20 mouse cellular contexts compared by ENCODE assay signal in the genomic region with DNA sequence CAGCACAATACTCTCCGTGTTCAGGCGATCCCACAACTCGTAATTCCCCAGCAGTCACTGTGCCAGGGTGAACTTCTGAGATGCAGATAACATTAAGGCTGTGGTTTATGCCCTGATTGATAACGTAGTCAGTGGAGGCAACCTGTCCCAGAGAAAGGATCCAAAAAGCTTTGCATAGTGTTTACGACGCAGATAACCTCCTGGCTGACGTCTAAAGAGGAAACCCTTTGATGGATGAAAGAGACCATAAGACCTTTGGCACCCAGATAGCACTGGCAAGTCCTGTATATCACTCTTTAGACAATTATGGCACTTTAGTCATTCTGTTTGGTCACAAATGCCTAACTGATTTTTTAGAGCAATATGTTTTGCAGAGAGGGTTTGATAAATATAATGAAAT.
A peak's percentile ranks its signal among the peaks of the same experiment; 100 is the strongest.
DNase-seq lines count a peak whose midpoint lies in the region; ATAC-seq lines count a peak whose summit lies in the region.
"Had no signal": no experiment of that assay in that cellular context is flagged by ENCODE, and none has a peak within 500 bp of the region (broad histone marks: within the 10 kb centered on the region; RNA-seq: fewer than 3 reads in every experiment).

No protein-coding gene starts in this region.

- peaks cover 13% of the 10 kb centered on the region; the same call in 1 of the 2 replicates for H3K4me1 ChIP-seq in heart, embryonic 10.5 days
- H3K4me1 ChIP-seq in heart, embryonic 15.5 days (replicated peaks), result 0 out of 2 replicates have a peak, but pooled peaks cover 4% of the 10 kb centered on the region
- peaks cover 7% of the 10 kb centered on the region; the same call in 1 of the 2 replicates for H3K4me1 ChIP-seq in intestine, embryonic 15.5 days (replicated peaks)
- H3K4me1 ChIP-seq: embryonic facial prominence, embryonic 15.5 days; hindbrain, embryonic 10.5 days had no signal

- H3K9me3 ChIP-seq in heart, embryonic 10.5 days, result no peaks in the 10 kb centered on the region
- H3K9me3 ChIP-seq in heart, embryonic 15.5 days (replicated peaks), result no peaks in the 10 kb centered on the region
- no peaks in the 10 kb centered on the region for H3K9me3 ChIP-seq in intestine, embryonic 15.5 days
- H3K9me3 ChIP-seq: embryonic facial prominence, embryonic 15.5 days; forebrain, embryonic 10.5 days; hindbrain, embryonic 10.5 days had no signal

- DNase-seq in heart, embryonic 10.5 days (ENCODE audit: low spot score), result no peak
- DNase-seq in heart, postnatal 14 days, result no peak
- no peak for DNase-seq in heart, postnatal 25 days (ENCODE audit: low spot score)
- DNase-seq in mesoderm, embryonic 11.5 days (ENCODE audit: low read depth, low spot score), result peak; percentile 25
- no peak for DNase-seq in lung, adult 18-20 months
- DNase-seq: adrenal gland, postnatal 10 days; cerebellum, adult 11 months; cerebellum, adult 8-10 months; cerebellum, postnatal 14 days; embryo, embryonic 11 days; gastrocnemius, adult 2 months; gastrocnemius, postnatal 25 days had no signal

- 21% methylated on average over 7 of the region's 7 CpGs for WGBS in heart, embryonic 10.5 days
- WGBS in heart, embryonic 15.5 days, result 29% methylated on average over 7 of the region's 7 CpGs
- 25% methylated on average over 7 of the region's 7 CpGs for WGBS in intestine, embryonic 15.5 days

- no peak overlapping the region for H3K4me2 ChIP-seq in heart, embryonic 15.5 days
- H3K4me2 ChIP-seq in intestine, embryonic 15.5 days (replicated peaks), result no peak overlapping the region
- H3K4me2 ChIP-seq: embryonic facial prominence, embryonic 15.5 days; hindbrain, embryonic 14.5 days had no signal

- H3K27me3 ChIP-seq in heart, embryonic 10.5 days (ENCODE audit: insufficient read depth, poor library complexity, severe bottlenecking), result no peaks in the 10 kb centered on the region
- no peaks in the 10 kb centered on the region for H3K27me3 ChIP-seq in heart, embryonic 15.5 days
- no peaks in the 10 kb centered on the region for H3K27me3 ChIP-seq in intestine, embryonic 15.5 days (replicated peaks)
- H3K27me3 ChIP-seq: embryonic facial prominence, embryonic 15.5 days had no signal

- peak overlapping the region; percentile 49; the same call in 1 of the 2 replicates for H3K27ac ChIP-seq in heart, embryonic 10.5 days
- H3K27ac ChIP-seq in heart, embryonic 15.5 days, result peak overlapping the region; percentile 66
- H3K27ac ChIP-seq in intestine, embryonic 15.5 days, result no peak overlapping the region
- H3K27ac ChIP-seq: embryonic facial prominence, embryonic 15.5 days; forebrain, embryonic 10.5 days; gastrocnemius, adult 2 months; hindbrain, embryonic 10.5 days; hindbrain, embryonic 14.5 days had no signal

- H3K9ac ChIP-seq in heart, embryonic 15.5 days, result no peak overlapping the region
- H3K9ac ChIP-seq in intestine, embryonic 15.5 days, result no peak overlapping the region
- H3K9ac ChIP-seq: embryonic facial prominence, embryonic 15.5 days; hindbrain, embryonic 14.5 days had no signal

- ATAC-seq in heart, embryonic 15.5 days (replicated peaks; ENCODE audit: insufficient number of reproducible peaks, insufficient read depth, low FRiP score, low read depth), result no peak
- peak; percentile 78 for ATAC-seq in intestine, embryonic 15.5 days
- ATAC-seq: forebrain, embryonic 14.5 days had no signal

- H3K4me3 ChIP-seq in heart, embryonic 10.5 days, result no peak overlapping the region
- H3K4me3 ChIP-seq in heart, embryonic 15.5 days, result no peak overlapping the region
- no peak overlapping the region for H3K4me3 ChIP-seq in intestine, embryonic 15.5 days (replicated peaks)
- H3K4me3 ChIP-seq: embryonic facial prominence, embryonic 15.5 days; erythroblast, embryonic 14.5 days; forebrain, embryonic 10.5 days; gastrocnemius, adult 2 months; hindbrain, embryonic 10.5 days had no signal

- H3K36me3 ChIP-seq in heart, embryonic 10.5 days, result no peaks in the 10 kb centered on the region
- H3K36me3 ChIP-seq in heart, embryonic 15.5 days, result no peaks in the 10 kb centered on the region
- no peaks in the 10 kb centered on the region for H3K36me3 ChIP-seq in intestine, embryonic 15.5 days
- H3K36me3 ChIP-seq: embryonic facial prominence, embryonic 15.5 days; forebrain, embryonic 10.5 days; hindbrain, embryonic 10.5 days had no signal

- intact Hi-C loops in heart, postnatal 14 days (cut with DNase I), result loop anchor here (10.0 kb wide), 1 partner anchor 140 kb away; no protein-coding TSS in a partner anchor
- intact Hi-C loops in heart, postnatal 25 days (cut with DNase I), result no loop called here
